Mouse (Mus musculus): ENCODE results near the gene Scgb1a1.

Gene Scgb1a1

DNA sequence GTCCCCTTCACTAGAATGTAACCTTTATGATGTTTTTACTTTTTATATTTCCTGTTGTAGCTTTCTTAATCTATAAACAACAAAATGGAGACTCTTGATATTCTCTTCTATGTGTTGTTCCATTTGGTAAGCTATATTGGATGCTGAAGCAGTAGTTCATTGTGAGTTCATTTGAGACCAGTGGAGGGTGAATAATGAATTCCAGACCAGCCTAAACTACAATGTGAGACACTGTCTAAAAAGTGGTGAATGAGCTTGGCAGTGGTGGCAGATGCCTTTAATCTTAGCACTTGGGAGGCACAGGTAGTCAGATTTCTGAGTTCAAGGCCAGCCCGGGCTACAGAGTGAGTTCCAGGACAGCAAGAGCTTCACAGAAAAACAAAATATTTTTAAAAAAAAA lies 44.6 kb downstream of the Scgb1a1 start:
- DNase-seq (ENCODE audit: low spot score in 2 of 2), result no peak

DNA sequence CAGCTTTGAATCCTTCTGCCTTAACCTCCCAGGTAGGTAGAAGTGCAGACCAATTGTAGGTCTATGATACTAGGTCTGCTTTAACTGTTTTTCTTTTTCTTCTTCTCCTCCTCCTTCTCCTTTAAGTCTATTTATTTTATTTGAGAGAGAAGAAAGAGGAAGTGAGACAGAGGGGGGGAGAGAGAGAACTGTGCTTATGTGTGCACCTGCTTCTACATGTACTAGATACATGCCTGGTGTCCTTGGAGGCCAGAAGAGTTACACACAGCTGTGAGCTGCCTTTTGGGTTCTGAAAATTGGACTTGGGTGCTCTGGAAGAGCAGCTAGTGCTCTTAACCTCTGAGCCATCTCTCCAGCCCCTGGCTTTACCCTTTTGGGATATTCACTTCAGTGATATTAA lies 46.7 kb downstream of the Scgb1a1 start:
- DNase-seq (ENCODE audit: low spot score in 2 of 2), result peak in 1 of 2 experiments; percentile 37

DNA sequence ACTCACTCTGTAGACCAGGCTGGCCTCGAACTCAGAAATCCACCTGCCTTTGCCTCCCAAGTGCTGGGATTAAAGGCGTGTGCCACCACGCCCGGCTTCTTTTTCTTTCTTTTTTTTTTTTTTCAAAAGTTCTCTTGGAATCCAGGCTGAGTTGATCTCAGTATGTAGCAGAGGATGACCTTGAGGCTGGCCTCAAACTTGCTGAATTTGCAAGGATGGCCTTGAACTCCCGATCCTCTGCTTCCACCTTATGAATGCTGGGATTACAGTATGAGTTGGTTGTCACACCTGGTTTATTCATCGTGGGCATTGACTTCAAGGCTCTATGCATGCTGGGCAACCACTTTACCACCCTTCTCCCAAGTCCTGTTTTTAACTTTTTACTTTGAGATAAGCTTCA lies 47.1 kb downstream of the Scgb1a1 start:
- DNase-seq (ENCODE audit: low spot score in 2 of 2), result no peak

DNA sequence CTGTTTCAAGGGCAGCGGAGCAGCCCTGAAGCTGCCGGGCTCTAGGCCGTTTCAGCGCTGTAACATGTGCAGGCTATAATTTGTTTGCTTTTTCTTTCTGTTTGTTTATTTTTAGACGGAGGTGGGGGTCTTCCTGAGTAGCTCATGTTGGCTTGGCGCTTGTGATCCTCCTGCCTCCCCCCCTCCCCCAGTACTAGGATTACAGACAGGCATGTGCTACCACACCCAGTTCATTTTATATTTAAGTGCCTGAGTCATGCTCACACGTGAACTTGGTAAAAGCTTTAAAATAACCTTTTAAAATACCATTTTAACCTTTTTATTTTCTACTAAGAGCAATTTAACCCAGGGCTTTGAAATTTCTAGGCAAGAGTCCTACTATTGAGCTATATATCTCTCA lies 47.8 kb downstream of the Scgb1a1 start:
- no peak for DNase-seq (ENCODE audit: low spot score in 2 of 2)

GRCm38 (mm10) chr19:9039266-9039665 lies 48.5 kb downstream of the Scgb1a1 start:
- DNase-seq (ENCODE audit: low spot score in 2 of 2), result no peak

GRCm38 (mm10) chr19:9038136-9038535 lies 49.6 kb downstream of the Scgb1a1 start:
- DNase-seq (ENCODE audit: low spot score in 2 of 2), result peak; percentile 62 to 79

GRCm38 (mm10) chr19:9035101-9035500 lies 52.7 kb downstream of the Scgb1a1 start:
- no peak for DNase-seq (ENCODE audit: low spot score in 2 of 2)

- DNase-seq (ENCODE audit: low spot score in 2 of 2), result no peak
Observed at GRCm38 (mm10) chr19:9034480-9034879, 53.3 kb downstream of the Scgb1a1 start.

All from natural killer cell, adult 2 months (primary cell).